Mouse (Mus musculus) limb, embryonic 11.5 days (tissue): ENCODE results near the gene Elavl4. TPM values are rescaled to one million over a fixed set of nuclear protein-coding genes. Genes with fewer than 3 reads are reported as not detected.
A peak's percentile ranks its signal among the peaks of the same experiment; 100 is the strongest.

Experiments
- ATAC-seq: fragments of 200-750 bp; cut with Nextera tagmentation; 2 replicates; pipeline ENCODE4 v1.8.0; 2017; ENCODE audit warnings: low read depth; ENCODE audit not compliant: insufficient number of reproducible peaks, low FRiP score, low TSS enrichment
- DNase-seq: peaks from one replicate; pipeline ENCODE4 v3.0.0-alpha.2; 2015; ENCODE audit warnings: low spot score
- H3K27ac ChIP-seq: fragments of 300-500 bp; sonication (generic); replicated peaks from 2 replicates; pipeline ENCODE4 v1.5.1; 2014; ENCODE audit warnings: low read depth, mild to moderate bottlenecking, low read length
- H3K27me3 ChIP-seq: fragments of 300-500 bp; sonication (generic); 2 replicates; pipeline ENCODE4 v1.6.1; 2014; ENCODE audit warnings: mild to moderate bottlenecking, low read length, mixed read lengths; ENCODE audit not compliant: control insufficient read depth, insufficient read depth
- H3K36me3 ChIP-seq: fragments of 300-500 bp; sonication (generic); 2 replicates; pipeline ENCODE4 v1.6.1; 2014; ENCODE audit warnings: mild to moderate bottlenecking, low read length, moderate library complexity, mixed read lengths; ENCODE audit not compliant: control insufficient read depth, insufficient read depth
- H3K4me1 ChIP-seq: fragments of 300-500 bp; sonication (generic); 2 replicates; pipeline ENCODE4 v1.6.1; 2014; ENCODE audit warnings: low read length, mixed read lengths; ENCODE audit not compliant: control insufficient read depth, insufficient read depth
- H3K4me2 ChIP-seq: fragments of 300-500 bp; sonication (generic); 2 replicates; pipeline ENCODE4 v1.6.1; 2014; ENCODE audit warnings: low read depth, mild to moderate bottlenecking, moderate library complexity; ENCODE audit not compliant: severe bottlenecking
- H3K4me3 ChIP-seq: fragments of 300-500 bp; sonication (generic); 2 replicates; pipeline ENCODE4 v1.5.1; 2014; ENCODE audit warnings: low read depth, low read length
- H3K9ac ChIP-seq: fragments of 300-500 bp; sonication (generic); 2 replicates; pipeline ENCODE4 v1.6.1; 2014; ENCODE audit warnings: mild to moderate bottlenecking, low read length
- H3K9me3 ChIP-seq: fragments of 300-500 bp; sonication (generic); 2 replicates; pipeline ENCODE4 v1.6.1; 2016; ENCODE audit warnings: low read length; ENCODE audit not compliant: control insufficient read depth
- WGBS: fragments of 180-500 bp; shearing (Covaris S2); extraction: QIAGEN DNeasy Blood & Tissue Kit; methylation state at CpG from one replicate; pipeline ENCODE4 v1.1.7; 2014; 5-methylcytosine and 5-hydroxymethylcytosine counted together
- polyA plus RNA-seq: library from polyadenylated mRNA; unstranded; fragments of >200 nt; fragmentation: Nextera tagmentation; extraction: Ambion mirVana; gene quantifications from 2 replicates; pipeline ENCODE4 v1.2.1, GENCODE M21; 2014

Elavl4 gene
- polyA plus RNA-seq, 1 experiment from 2014 or later = 4.1 TPM

- H3K4me2 ChIP-seq = peak overlapping the region; percentile 34
- no peaks in the 10 kb centered on the region for H3K9me3 ChIP-seq
- no peak overlapping the region for H3K9ac ChIP-seq
- H3K27me3 ChIP-seq = no peaks in the 10 kb centered on the region
- H3K27ac ChIP-seq = no peak overlapping the region
- no peak overlapping the region for H3K4me3 ChIP-seq
- ATAC-seq = no peak; the same call in 1 of the 2 replicates
- no peaks in the 10 kb centered on the region for H3K36me3 ChIP-seq
- H3K4me1 ChIP-seq = peaks cover 13% of the 10 kb centered on the region; the same call in 1 of the 2 replicates
- no peak for DNase-seq
- 50% methylated on average over 7 of the region's 7 CpGs for WGBS
Measured at GRCm38 (mm10) chr4:110286841-110287240, 64.9 kb downstream of the Elavl4 start.

GRCm38 (mm10) chr4:110286371-110286781 is 65.3 kb downstream of the Elavl4 start:
- 5% methylated on average over 9 of the region's 9 CpGs for WGBS
- Histone ChIP-seq H3K9ac (no peak overlapping the region), H3K4me1 (peaks cover 13% of the 10 kb centered on the region; the same call in 1 of the 2 replicates), H3K27me3 (no peaks in the 10 kb centered on the region), H3K4me3 (no peak overlapping the region), H3K4me2 (peak overlapping the region; percentile 34), H3K36me3 (no peaks in the 10 kb centered on the region), H3K9me3 (no peaks in the 10 kb centered on the region), H3K27ac (no peak overlapping the region)
- ATAC-seq (peak; percentile 47; the same call in 1 of the 2 replicates), DNase-seq (peak; percentile 38)

GRCm38 (mm10) chr4:110285346-110286330 is 66.1 kb downstream of the Elavl4 start:
- no peaks in the 10 kb centered on the region for H3K9me3 ChIP-seq
- H3K4me3 ChIP-seq = no peak overlapping the region
- no peak overlapping the region for H3K27ac ChIP-seq
- WGBS = 27% methylated on average over 15 of the region's 15 CpGs
- DNase-seq = no peak
- peaks cover 13% of the 10 kb centered on the region; the same call in 1 of the 2 replicates for H3K4me1 ChIP-seq
- no peak for ATAC-seq
- H3K36me3 ChIP-seq = no peaks in the 10 kb centered on the region
- peak overlapping the region; percentile 34; the same call in 1 of the 2 replicates for H3K4me2 ChIP-seq
- no peak overlapping the region for H3K9ac ChIP-seq
- H3K27me3 ChIP-seq = no peaks in the 10 kb centered on the region

- H3K9ac ChIP-seq = no peak overlapping the region
- 90% methylated on average over 3 of the region's 3 CpGs for WGBS
- peaks cover 13% of the 10 kb centered on the region; the same call in 1 of the 2 replicates for H3K4me1 ChIP-seq
- DNase-seq (no peak), ATAC-seq (no peak)
- H3K9me3 ChIP-seq = no peaks in the 10 kb centered on the region
- H3K4me2 ChIP-seq = no peak overlapping the region
- no peak overlapping the region for H3K4me3 ChIP-seq
- no peaks in the 10 kb centered on the region for H3K27me3 ChIP-seq
- no peaks in the 10 kb centered on the region for H3K36me3 ChIP-seq
- H3K27ac ChIP-seq = no peak overlapping the region
Measured at GRCm38 (mm10) chr4:110284446-110284845, 67.3 kb downstream of the Elavl4 start.

- 31% methylated on average over 4 of the region's 4 CpGs for WGBS
- no peaks in the 10 kb centered on the region for H3K4me1 ChIP-seq
- H3K9ac ChIP-seq = no peak overlapping the region
Measured at GRCm38 (mm10) chr4:110270046-110270445, 81.7 kb downstream of the Elavl4 start.

GRCm38 (mm10) chr4:110266804-110267575 is 84.7 kb downstream of the Elavl4 start:
- no peak for DNase-seq
- no peaks in the 10 kb centered on the region for H3K9me3 ChIP-seq
- no peak overlapping the region for H3K4me2 ChIP-seq
- no peak overlapping the region for H3K27ac ChIP-seq
- H3K9ac ChIP-seq = no peak overlapping the region
- WGBS = 82% methylated on average over 9 of the region's 9 CpGs
- H3K36me3 ChIP-seq = no peaks in the 10 kb centered on the region
- H3K4me3 ChIP-seq = no peak overlapping the region
- no peak for ATAC-seq
- no peaks in the 10 kb centered on the region for H3K4me1 ChIP-seq
- H3K27me3 ChIP-seq = no peaks in the 10 kb centered on the region

More at GRCm38 (mm10) chr4:110270046-110270445, 81.7 kb downstream of the Elavl4 start:
- Histone ChIP-seq H3K27me3 (no peaks in the 10 kb centered on the region), H3K4me2 (no peak overlapping the region), H3K4me3 (no peak overlapping the region), H3K36me3 (no peaks in the 10 kb centered on the region), H3K27ac (no peak overlapping the region), H3K9me3 (no peaks in the 10 kb centered on the region)
- no peak for DNase-seq
- no peak for ATAC-seq

DNA sequence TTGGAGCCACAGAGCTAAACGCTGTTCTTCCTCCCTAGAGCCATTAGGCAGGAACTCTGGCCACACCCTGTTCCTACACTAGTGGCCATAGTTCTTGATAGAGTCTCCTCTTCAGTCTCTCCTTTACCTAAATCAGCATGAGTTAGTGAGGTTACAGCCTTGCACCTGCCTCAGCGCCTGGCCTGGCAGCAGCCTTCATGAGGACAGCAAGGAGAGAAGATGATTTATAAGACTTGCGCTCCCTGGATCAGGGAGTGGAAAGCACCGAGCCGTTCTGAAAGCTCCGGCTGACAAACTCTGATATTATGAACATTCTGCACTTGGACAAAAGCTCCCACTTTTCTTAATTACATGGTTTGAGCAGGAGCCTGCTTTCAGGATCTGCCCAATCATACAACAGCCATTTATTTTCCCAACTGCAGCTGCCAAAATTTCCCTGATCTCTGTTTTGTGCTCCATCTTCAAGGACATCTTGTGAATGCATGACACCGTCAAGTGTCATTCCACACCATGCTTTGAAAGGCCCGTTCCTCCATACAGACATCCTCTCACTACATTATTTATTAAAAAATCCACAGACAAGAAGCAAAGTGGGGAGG is 87.3 kb downstream of the Elavl4 start:
- Histone ChIP-seq H3K4me1 (no peaks in the 10 kb centered on the region), H3K27me3 (no peaks in the 10 kb centered on the region), H3K4me3 (no peak overlapping the region), H3K9me3 (no peaks in the 10 kb centered on the region), H3K9ac (no peak overlapping the region), H3K36me3 (no peaks in the 10 kb centered on the region), H3K4me2 (no peak overlapping the region), H3K27ac (no peak overlapping the region)
- ATAC-seq = no peak
- DNase-seq = no peak
- 75% methylated on average over 8 of the region's 8 CpGs for WGBS

GRCm38 (mm10) chr4:110257360-110257759 is 94.3 kb downstream of the Elavl4 start:
- no peak for ATAC-seq
- H3K4me1 ChIP-seq = no peaks in the 10 kb centered on the region
- WGBS = 73% methylated on average over 3 of the region's 3 CpGs
- no peak overlapping the region for H3K4me3 ChIP-seq
- no peaks in the 10 kb centered on the region for H3K9me3 ChIP-seq
- H3K4me2 ChIP-seq = no peak overlapping the region
- H3K36me3 ChIP-seq = no peaks in the 10 kb centered on the region
- H3K27me3 ChIP-seq = no peaks in the 10 kb centered on the region
- no peak overlapping the region for H3K27ac ChIP-seq
- DNase-seq = no peak
- H3K9ac ChIP-seq = no peak overlapping the region
